Mouse (Mus musculus) ES-Bruce4 (cell line): ENCODE measurements around the gene Myod1. TPM values are rescaled to one million over a fixed set of nuclear protein-coding genes. Genes with fewer than 3 reads are reported as not detected.

ENCODE experiments used
- H3K27ac ChIP-seq: 2 replicates; pipeline ENCODE4 v1.5.1; 2012; ENCODE audit warnings: low read length, inconsistent platforms; ENCODE audit not compliant: insufficient read depth
- H3K27me3 ChIP-seq: 2 replicates; pipeline ENCODE4 v1.6.1; 2012; ENCODE audit warnings: mild to moderate bottlenecking, low read length, inconsistent platforms; ENCODE audit not compliant: control insufficient read depth, poor library complexity, insufficient read depth, severe bottlenecking
- H3K36me3 ChIP-seq: 2 replicates; pipeline ENCODE4 v1.6.1; 2012; ENCODE audit warnings: inconsistent platforms, mild to moderate bottlenecking, low read length, moderate library complexity; ENCODE audit not compliant: control insufficient read depth, poor library complexity, insufficient read depth, severe bottlenecking
- H3K4me1 ChIP-seq: one replicate; pipeline ENCODE4 v1.8.1; 2011; ENCODE audit warnings: low read length; ENCODE audit not compliant: control insufficient read depth, insufficient read depth
- H3K4me3 ChIP-seq: 2 replicates; pipeline ENCODE4 v1.5.1; 2011; ENCODE audit warnings: low read depth, mild to moderate bottlenecking, low read length
- H3K9ac ChIP-seq: 2 replicates; pipeline ENCODE4 v1.6.1; 2012; ENCODE audit warnings: low read depth, mild to moderate bottlenecking, inconsistent platforms; ENCODE audit not compliant: poor library complexity, severe bottlenecking
- H3K9me3 ChIP-seq: replicated peaks from 2 replicates; pipeline ENCODE4 v1.6.1; 2012; ENCODE audit warnings: mild to moderate bottlenecking, low read length, inconsistent platforms; ENCODE audit not compliant: control insufficient read depth, poor library complexity, insufficient read depth, severe bottlenecking
- CTCF ChIP-seq: IDR thresholded peaks from one replicate; pipeline ENCODE4 v1.8.1; 2011; ENCODE audit warnings: low read depth, low read length
- EP300 ChIP-seq: IDR thresholded peaks from 2 replicates; pipeline ENCODE4 v1.6.1; 2011; ENCODE audit warnings: low read depth, low read length; ENCODE audit not compliant: insufficient read depth
- POLR2A ChIP-seq: IDR thresholded peaks from one replicate; pipeline ENCODE4 v1.8.1; 2011; ENCODE audit warnings: low read length; ENCODE audit not compliant: insufficient read depth
- polyA plus RNA-seq: library from polyadenylated mRNA; stranded (reverse); fragments of >200 nt; gene quantifications from 2 replicates; pipeline ENCODE4 v1.2.4, GENCODE M21; 2011; ENCODE audit warnings: low read depth; ENCODE audit not compliant: missing spikeins, insufficient read depth, insufficient read length

The Myod1 gene
- polyA plus RNA-seq, 1 experiment = not detected

GRCm38 (mm10) chr7:46425012-46425411 lies 48.7 kb downstream of the Myod1 start:
- Histone ChIP-seq H3K36me3 (no peaks in the 10 kb centered on the region), H3K4me1 (no peaks in the 10 kb centered on the region), H3K9ac (no peak overlapping the region), H3K27me3 (no peaks in the 10 kb centered on the region), H3K9me3 (no peaks in the 10 kb centered on the region), H3K27ac (no peak overlapping the region), H3K4me3 (no peak overlapping the region)
- no peak for TF ChIP-seq POLR2A
- no peak for TF ChIP-seq CTCF
- no peak for TF ChIP-seq EP300

Other genes with a start within 250 kb of the Myod1 start
- 1.6 and 4.2 TPM in 2 replicates for gene Abcc8, start 196.4 kb upstream of the Myod1 start, polyA plus RNA-seq
- 3.1 and 6.3 TPM in 2 replicates for gene Ush1c, start 138.0 kb upstream of the Myod1 start, polyA plus RNA-seq
- gene Otog, start 135.5 kb upstream of the Myod1 start, polyA plus RNA-seq = 0.30 and 0.38 TPM in 2 replicates
- 0.07 TPM in 1 of 2 replicates, not detected in the other for gene Kcnc1, start 20.0 kb downstream of the Myod1 start, polyA plus RNA-seq